Mouse (Mus musculus): ENCODE data around the gene Stac. TPM values are rescaled to one million over a fixed set of nuclear protein-coding genes. Genes with fewer than 3 reads are reported as not detected.

Gene Stac
- total RNA-seq (2015; ENCODE audit: low replicate concordance) (not detected in 2 replicates), total RNA-seq (2017; ENCODE audit: low replicate concordance) (not detected in 2 replicates)

DNA sequence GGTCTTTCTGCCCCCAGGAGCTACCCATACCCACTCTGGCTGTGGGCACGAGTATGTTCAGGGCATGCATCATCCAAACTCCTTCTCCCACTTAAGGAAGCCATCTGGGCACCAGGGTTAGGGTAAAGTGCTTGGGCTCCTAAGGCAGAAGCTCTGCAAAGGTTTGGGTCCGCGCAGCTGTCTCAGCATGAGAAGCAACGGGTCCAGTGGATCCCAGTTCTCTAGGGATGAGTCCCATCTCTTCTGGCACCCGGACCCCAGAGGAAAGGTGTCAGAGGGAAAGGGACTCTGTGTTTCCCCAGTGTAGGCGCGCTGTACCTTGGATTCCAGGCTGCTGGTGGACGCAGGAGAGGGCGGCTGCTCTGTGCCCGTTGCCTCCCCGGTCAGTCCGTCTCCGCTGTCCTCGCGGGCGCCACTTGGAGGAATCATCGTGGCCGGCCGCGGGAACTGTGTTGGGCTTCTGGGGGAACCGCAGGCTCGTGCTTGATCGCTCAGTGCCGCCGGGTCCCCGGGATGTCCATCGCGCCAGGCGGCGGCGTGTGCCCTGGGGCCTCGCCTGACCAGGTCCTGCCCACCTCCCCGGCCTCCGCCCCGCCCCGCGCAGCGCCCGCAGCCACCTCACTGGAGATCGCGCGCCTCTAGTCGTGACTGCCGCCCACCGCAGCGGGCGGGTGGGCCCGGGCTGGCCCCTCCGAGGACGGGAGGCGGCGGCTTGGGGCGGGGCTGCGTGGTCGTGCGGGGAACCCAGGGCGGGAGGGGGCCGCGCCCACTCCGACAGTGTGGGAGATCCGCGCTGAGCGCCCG lies at the start of gene Stac:
Stac (minus strand) TSS at position 669 of the 804 bp plus-strand sequence.
- ATAC-seq (replicated peaks; ENCODE audit: low FRiP score, poor library complexity, severe bottlenecking), result no peak

DNA sequence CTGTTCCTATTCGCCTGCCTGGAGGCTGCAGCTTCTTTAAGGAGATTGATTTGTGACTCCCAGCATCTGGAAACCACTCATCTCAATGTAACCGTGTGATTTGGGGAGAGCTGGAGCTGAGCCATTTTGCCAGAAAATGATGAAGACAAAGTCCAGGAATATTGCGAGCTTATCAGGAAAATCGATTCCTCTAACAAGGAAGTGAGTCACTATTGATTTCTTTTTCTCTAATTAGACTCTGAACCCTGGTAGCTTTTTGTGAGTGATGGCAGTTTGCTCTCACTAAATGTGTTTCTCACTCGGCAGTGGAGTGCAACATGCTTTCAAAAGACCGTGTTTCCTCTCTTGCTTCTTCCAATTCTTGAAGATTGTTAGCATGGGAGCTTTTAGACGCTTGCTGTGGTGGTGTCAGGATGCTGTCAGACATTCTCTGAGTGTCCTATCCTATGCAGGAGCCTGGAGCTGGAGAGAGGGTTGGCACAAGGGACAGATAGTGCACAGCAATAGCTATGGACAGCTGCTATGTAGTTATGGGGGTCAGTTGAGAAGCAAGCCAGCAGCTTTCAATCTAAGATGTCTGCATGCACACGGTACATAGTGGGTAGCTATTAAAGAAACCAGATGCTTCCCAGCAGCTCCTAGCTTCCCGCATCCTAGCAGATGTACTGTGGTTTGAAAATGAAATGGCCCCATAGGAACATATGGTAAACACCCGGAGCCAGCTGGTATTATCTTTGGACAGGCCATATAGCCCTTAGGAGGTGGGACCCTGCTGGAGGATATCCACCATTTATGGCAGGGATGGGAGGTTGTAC lies 49.5 kb upstream of the Stac start:
- ATAC-seq (replicated peaks; ENCODE audit: low FRiP score, poor library complexity, severe bottlenecking), result no peak

DNA sequence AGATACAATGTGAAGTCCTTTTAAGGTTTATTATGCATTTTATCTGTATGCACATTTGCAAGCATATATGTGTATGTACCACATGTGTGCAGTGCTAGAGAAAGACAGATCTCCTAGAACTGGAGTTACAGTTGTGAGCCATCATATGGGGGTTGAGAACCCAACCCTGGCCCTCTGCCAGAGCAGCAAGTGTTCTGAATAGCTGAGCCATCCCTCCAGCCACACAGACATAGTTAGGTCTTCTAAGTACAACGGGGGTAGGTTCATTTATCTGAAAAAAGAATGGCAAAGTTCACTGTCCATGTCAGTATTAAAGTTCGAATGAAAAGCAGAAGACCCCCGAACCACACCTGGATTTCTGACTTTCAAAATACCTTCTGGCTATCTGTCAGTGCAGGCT lies 48.9 kb upstream of the Stac start:
- no peak for ATAC-seq (replicated peaks; ENCODE audit: low FRiP score, poor library complexity, severe bottlenecking)

DNA sequence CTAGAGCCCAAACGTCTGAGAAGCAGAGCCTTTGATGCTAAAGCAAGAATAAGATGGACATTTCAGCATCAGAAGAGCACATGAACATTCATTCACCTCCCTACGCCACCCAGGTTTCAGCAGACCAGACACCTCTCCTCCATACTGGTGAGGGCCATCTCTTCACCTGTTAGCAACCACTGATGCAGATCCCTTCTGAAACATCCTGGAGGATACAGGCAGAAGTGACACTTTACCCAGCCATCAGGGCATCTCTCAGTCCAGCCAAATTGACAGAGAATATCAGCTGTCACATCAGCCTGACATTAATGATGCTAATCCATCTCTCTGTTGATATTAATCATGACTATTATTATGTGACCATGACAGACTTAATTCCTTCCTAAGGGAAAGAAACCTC lies 47.6 kb upstream of the Stac start:
- ATAC-seq (replicated peaks; ENCODE audit: low FRiP score, poor library complexity, severe bottlenecking), result no peak

DNA sequence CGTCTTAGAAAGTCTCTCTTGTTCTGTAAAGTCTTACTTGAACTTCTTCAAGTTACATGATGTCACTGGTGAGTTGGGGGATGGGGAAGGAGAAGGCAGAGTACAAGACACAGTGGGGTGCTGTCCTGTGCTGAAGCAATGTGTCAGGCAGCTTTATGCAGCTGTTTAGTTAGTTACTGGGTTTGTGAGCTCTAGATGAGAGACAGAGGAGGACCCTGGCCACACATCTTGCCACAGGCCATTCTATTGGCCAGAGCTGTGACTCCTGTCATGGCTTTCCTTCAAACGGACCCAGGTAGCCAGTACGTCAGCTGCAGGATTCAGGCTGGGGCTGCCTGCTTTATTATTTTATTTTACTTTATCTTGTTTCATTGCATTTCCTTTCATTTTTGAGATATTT lies 45.8 kb upstream of the Stac start:
- no peak for ATAC-seq (replicated peaks; ENCODE audit: low FRiP score, poor library complexity, severe bottlenecking)

GRCm38 (mm10) chr9:111731939-111732670 lies 42.0 kb upstream of the Stac start:
- no peak for ATAC-seq (replicated peaks; ENCODE audit: low FRiP score, poor library complexity, severe bottlenecking)

DNA sequence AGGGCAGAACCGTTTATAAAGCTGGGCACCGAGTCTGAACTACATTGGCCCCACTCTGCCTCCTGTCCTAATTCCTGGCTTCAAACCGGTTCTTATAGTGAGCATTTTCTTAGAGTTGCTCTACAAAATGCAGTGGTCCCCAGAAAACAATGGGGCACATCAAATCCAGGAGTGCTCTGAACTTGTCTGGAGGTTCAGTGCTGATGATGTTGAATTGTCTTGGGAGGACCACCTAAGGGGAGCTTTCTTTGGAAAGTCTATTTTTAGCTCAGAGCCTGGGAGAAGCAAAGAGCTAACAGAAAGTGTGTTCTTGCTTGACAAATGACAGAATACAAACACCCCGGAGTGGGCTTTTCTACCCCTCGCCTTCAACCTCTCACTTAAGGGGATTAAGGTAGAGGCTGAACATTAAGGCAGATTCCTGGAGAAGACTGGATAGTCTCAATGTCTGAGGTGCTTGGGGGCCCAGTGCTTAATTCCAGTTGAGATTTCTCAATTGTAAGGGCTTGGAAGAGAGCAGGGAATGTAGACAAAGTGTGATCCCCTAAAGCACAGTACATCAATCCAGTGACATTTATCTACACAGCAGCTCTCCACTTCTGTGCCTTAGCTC lies 34.9 kb upstream of the Stac start:
- ATAC-seq (replicated peaks; ENCODE audit: low FRiP score, poor library complexity, severe bottlenecking), result no peak

GRCm38 (mm10) chr9:111714457-111714856 lies 24.3 kb upstream of the Stac start:
- no peak for ATAC-seq (replicated peaks; ENCODE audit: low FRiP score, poor library complexity, severe bottlenecking)

DNA sequence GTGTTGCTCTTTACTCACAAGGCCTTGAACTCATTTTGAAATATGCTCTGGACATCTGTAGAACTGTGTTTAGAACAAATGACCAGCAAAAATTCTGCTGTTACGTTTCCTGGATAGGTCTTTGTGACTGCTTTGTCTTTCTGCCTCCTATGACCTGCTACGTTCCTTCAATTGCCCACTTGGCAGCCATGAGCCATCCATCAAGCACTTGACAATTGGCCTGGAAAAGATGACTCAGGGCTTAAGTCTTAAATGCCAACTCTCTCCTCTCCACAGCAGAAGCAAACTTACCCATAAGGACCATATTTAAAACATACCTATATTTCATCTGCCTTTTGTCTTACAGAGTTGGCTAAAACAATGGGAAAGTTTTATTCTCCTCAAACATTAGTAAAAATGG lies 10.0 kb upstream of the Stac start:
- ATAC-seq (replicated peaks; ENCODE audit: low FRiP score, poor library complexity, severe bottlenecking), result no peak

- no peak for ATAC-seq (replicated peaks; ENCODE audit: low FRiP score, poor library complexity, severe bottlenecking)
Measured at GRCm38 (mm10) chr9:111690484-111690855, 322 bp upstream of the Stac start.

- ATAC-seq (replicated peaks; ENCODE audit: low FRiP score, poor library complexity, severe bottlenecking), result no peak
Measured at GRCm38 (mm10) chr9:111689146-111689545, 1.0 kb downstream of the Stac start.

DNA sequence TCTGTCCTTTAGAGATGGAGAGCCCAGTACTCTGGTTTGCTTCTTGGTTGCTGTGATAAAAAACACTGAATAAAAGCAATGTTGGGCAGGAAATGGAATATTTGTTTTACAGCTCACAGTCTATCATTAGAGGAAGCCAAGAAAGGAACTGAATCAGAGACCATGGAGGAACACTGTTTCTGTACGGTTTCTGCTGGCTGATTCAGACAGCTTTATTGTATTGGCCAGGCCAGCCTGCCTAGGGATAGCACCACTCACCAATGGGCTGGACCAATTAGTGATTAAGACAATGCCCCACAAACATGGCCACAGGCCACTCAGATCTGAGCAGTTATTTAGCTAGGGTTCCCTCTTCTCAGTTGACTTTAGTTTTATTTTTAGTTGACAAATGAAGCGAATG lies 6.0 kb downstream of the Stac start:
- ATAC-seq (replicated peaks; ENCODE audit: low FRiP score, poor library complexity, severe bottlenecking), result no peak

GRCm38 (mm10) chr9:111679516-111679915 lies 10.6 kb downstream of the Stac start:
- no peak for ATAC-seq (replicated peaks; ENCODE audit: low FRiP score, poor library complexity, severe bottlenecking)

- ATAC-seq (replicated peaks; ENCODE audit: low FRiP score, poor library complexity, severe bottlenecking), result no peak
Measured at GRCm38 (mm10) chr9:111669816-111670215, 20.3 kb downstream of the Stac start.

DNA sequence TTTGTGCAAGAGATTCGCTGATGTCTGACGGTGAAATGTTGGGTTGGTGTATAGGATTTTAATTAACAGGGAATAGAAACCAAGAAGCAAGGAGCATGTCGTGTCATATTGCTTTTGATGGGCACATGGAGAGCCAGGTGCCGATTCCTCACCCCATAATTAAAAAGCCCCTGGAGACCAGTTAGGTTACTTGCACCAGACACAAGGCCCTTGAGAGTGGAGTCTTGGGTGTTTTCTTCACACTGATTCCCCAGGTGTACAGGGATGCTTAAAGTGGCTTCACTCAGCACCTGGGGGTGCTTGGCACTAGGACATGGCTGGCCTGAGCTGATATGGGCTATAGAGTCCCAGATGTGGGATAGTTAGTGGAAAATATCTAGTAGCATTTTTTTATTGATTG lies 35.1 kb downstream of the Stac start:
- ATAC-seq (replicated peaks; ENCODE audit: low FRiP score, poor library complexity, severe bottlenecking), result no peak

DNA sequence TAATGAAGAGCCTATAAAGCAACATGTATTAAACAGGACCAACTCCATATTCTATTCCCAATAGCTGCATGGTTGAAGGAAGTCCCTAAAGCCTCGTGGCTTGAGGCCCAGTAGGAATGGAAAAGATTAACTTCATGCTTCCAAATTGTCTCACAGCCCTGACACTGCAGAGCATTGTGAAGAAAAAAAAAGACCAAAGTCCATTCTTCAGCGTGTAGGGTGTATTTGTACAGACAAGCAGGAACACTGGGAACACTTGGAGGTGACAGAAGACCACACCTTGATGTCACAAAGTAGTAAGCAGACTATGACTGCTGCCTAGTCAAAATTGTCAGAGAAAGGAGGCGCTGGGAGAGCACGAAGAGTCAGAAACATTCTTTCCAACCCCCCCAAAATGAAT lies 45.9 kb downstream of the Stac start:
- no peak for ATAC-seq (replicated peaks; ENCODE audit: low FRiP score, poor library complexity, severe bottlenecking)

DNA sequence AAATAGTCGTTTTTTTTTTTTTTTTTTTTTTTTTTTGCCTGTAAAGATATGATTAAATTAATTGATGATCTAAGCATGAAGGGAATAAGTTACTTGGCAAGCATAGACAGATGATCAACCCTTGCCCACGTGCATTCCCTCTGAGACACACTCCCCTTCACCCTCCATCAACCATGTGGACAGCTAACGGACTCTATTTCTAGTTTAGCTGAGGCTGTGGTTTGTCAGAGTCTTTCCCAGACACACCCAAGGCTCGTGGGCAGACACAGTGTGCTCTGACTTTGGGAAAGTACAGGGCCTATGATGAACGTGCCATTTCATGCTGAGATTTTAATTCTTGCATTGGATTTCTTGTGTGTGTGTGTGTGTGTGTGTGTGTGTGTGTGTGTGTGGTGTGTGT lies 46.8 kb downstream of the Stac start:
- no peak for ATAC-seq (replicated peaks; ENCODE audit: low FRiP score, poor library complexity, severe bottlenecking)

DNA sequence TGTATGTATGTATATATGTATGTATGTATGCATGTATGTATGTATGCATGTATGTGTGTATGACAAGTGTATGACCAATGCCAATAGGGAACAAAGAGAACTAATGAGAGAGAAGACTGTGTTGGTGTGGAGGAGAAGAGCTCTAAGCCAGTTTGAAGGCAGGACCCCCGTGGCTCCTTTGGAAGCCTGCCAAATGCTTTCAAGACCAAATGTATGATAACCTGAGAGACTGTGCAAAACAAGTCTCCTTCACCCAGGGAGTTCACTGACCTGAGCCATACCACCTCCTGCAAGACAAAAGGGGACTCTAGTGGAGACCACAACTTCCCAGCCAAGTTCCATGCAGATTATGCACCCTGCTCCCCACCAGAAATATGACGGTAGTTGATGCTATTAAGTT lies 52.5 kb downstream of the Stac start:
- no peak for ATAC-seq (replicated peaks; ENCODE audit: low FRiP score, poor library complexity, severe bottlenecking)

- ATAC-seq (replicated peaks; ENCODE audit: low FRiP score, poor library complexity, severe bottlenecking), result no peak
Measured at GRCm38 (mm10) chr9:111632833-111633232, 57.3 kb downstream of the Stac start.

GRCm38 (mm10) chr9:111621191-111621590 lies 69.0 kb downstream of the Stac start:
- no peak for ATAC-seq (replicated peaks; ENCODE audit: low FRiP score, poor library complexity, severe bottlenecking)

Measured in erythroblast, adult 5-6 weeks (primary cell).